Mouse (Mus musculus) testis, adult 2 months (tissue): Measurements from ENCODE around the gene Pla2g1b. TPM values are rescaled to one million over a fixed set of nuclear protein-coding genes. Genes with fewer than 3 reads are reported as not detected.
"Not testable (repeated sequence)": the region's sequence is repeated elsewhere in the genome, so short reads cannot be mapped to it uniquely, and the experiment has no call there.

ENCODE experiments used
- H3K27ac ChIP-seq: fragments of 200-500 bp; 2 replicates; pipeline ENCODE4 v1.5.1; 2012; ENCODE audit warnings: low read depth, low read length; ENCODE audit not compliant: control insufficient read depth, insufficient read depth
- H3K27me3 ChIP-seq: fragments of 200-500 bp; 2 replicates; pipeline ENCODE4 v1.6.1; 2012; ENCODE audit warnings: mild to moderate bottlenecking, low read length, moderate library complexity; ENCODE audit not compliant: control insufficient read depth, insufficient read depth
- H3K36me3 ChIP-seq: fragments of 200-500 bp; 2 replicates; pipeline ENCODE4 v1.6.1; 2012; ENCODE audit warnings: mild to moderate bottlenecking, low read length; ENCODE audit not compliant: control insufficient read depth, insufficient read depth
- H3K4me1 ChIP-seq: fragments of 200-500 bp; 2 replicates; pipeline ENCODE4 v1.6.1; 2012; ENCODE audit warnings: low read length; ENCODE audit not compliant: control insufficient read depth, insufficient read depth
- H3K4me3 ChIP-seq: fragments of 200-500 bp; 2 replicates; pipeline ENCODE4 v1.5.1; 2012; ENCODE audit warnings: low read depth, mild to moderate bottlenecking, low read length, moderate library complexity, mixed read lengths; ENCODE audit not compliant: control insufficient read depth
- CTCF ChIP-seq: fragments of 200-500 bp; IDR thresholded peaks from 2 replicates; pipeline ENCODE4 v1.5.1; 2012; ENCODE audit warnings: low read depth, mild to moderate bottlenecking, inconsistent platforms, low read length, moderate library complexity; ENCODE audit not compliant: control insufficient read depth, insufficient read depth, insufficient replicate concordance
- POLR2A ChIP-seq: fragments of 200-500 bp; IDR thresholded peaks from 2 replicates; pipeline ENCODE4 v1.6.1; 2012; ENCODE audit warnings: low read depth, mild to moderate bottlenecking, inconsistent platforms, low read length, moderate library complexity; ENCODE audit not compliant: control insufficient read depth
- polyA plus RNA-seq: library from polyadenylated mRNA; depleted of rRNA; stranded (reverse); fragments of >200 nt; gene quantifications from 2 replicates; pipeline ENCODE4 v1.2.3, GENCODE M21; 2012

Gene Pla2g1b
- polyA plus RNA-seq, 1 experiment: 0.64 TPM

GRCm38 (mm10) chr5:115516081-115516907 lies 50.2 kb downstream of the Pla2g1b start:
- no peak for TF ChIP-seq CTCF
- no peak for TF ChIP-seq POLR2A
- H3K4me3 ChIP-seq: no peak overlapping the region
- peaks cover 34% of the 10 kb centered on the region for H3K4me1 ChIP-seq
- H3K27ac ChIP-seq: no peak overlapping the region
- H3K36me3 ChIP-seq: no peaks in the 10 kb centered on the region
- H3K27me3 ChIP-seq: no peaks in the 10 kb centered on the region

GRCm38 (mm10) chr5:115516908-115517307 lies 50.8 kb downstream of the Pla2g1b start:
- TF ChIP-seq CTCF (no peak), POLR2A (no peak)
- Histone ChIP-seq H3K27me3 (no peaks in the 10 kb centered on the region), H3K4me1 (peaks cover 39% of the 10 kb centered on the region), H3K4me3 (no peak overlapping the region), H3K27ac (no peak overlapping the region), H3K36me3 (no peaks in the 10 kb centered on the region)

GRCm38 (mm10) chr5:115517501-115517900 lies 51.4 kb downstream of the Pla2g1b start:
- H3K36me3 ChIP-seq: no peaks in the 10 kb centered on the region
- H3K27ac ChIP-seq: no peak overlapping the region
- peaks cover 39% of the 10 kb centered on the region for H3K4me1 ChIP-seq
- no peak for TF ChIP-seq CTCF
- TF ChIP-seq POLR2A: no peak
- peak overlapping the region; percentile 3; the same call in 1 of the 2 replicates for H3K4me3 ChIP-seq
- H3K27me3 ChIP-seq: no peaks in the 10 kb centered on the region

GRCm38 (mm10) chr5:115518214-115518613 lies 52.2 kb downstream of the Pla2g1b start:
- H3K27ac ChIP-seq, H3K36me3 ChIP-seq, H3K27me3 ChIP-seq, H3K4me3 ChIP-seq: not testable (repeated sequence)
- H3K4me1 ChIP-seq: peaks cover 39% of the 10 kb centered on the region

- TF ChIP-seq POLR2A: no peak
- TF ChIP-seq CTCF: no peak
- no peak overlapping the region for H3K27ac ChIP-seq
- H3K4me3 ChIP-seq: no peak overlapping the region
- H3K27me3 ChIP-seq: no peaks in the 10 kb centered on the region
- H3K36me3 ChIP-seq: no peaks in the 10 kb centered on the region
- peaks cover 29% of the 10 kb centered on the region for H3K4me1 ChIP-seq
These were observed 54.3 kb downstream of the Pla2g1b start for GRCm38 (mm10) chr5:115520325-115520869.

GRCm38 (mm10) chr5:115521553-115522461 lies 55.7 kb downstream of the Pla2g1b start:
- TF ChIP-seq CTCF: no peak
- no peak for TF ChIP-seq POLR2A
- Histone ChIP-seq H3K27ac (peak overlapping the region; percentile 14; the same call in 1 of the 2 replicates), H3K27me3 (no peaks in the 10 kb centered on the region), H3K4me1 (peaks cover 20% of the 10 kb centered on the region), H3K4me3 (no peak overlapping the region), H3K36me3 (no peaks in the 10 kb centered on the region)

- Histone ChIP-seq H3K36me3 (no peaks in the 10 kb centered on the region), H3K4me3 (no peak overlapping the region), H3K27me3 (no peaks in the 10 kb centered on the region), H3K27ac (no peak overlapping the region), H3K4me1 (peaks cover 20% of the 10 kb centered on the region)
- no peak for TF ChIP-seq CTCF
- no peak for TF ChIP-seq POLR2A
These were observed 56.5 kb downstream of the Pla2g1b start for GRCm38 (mm10) chr5:115522531-115522930.
